Mouse (Mus musculus) liver (tissue): ENCODE results near the gene Map3k7cl.

Experiments
- DNase-seq: peaks from one replicate; pipeline ENCODE4 v3.0.0-alpha.2; 2020; ENCODE audit warnings: mixed read lengths

Map3k7cl gene

DNA sequence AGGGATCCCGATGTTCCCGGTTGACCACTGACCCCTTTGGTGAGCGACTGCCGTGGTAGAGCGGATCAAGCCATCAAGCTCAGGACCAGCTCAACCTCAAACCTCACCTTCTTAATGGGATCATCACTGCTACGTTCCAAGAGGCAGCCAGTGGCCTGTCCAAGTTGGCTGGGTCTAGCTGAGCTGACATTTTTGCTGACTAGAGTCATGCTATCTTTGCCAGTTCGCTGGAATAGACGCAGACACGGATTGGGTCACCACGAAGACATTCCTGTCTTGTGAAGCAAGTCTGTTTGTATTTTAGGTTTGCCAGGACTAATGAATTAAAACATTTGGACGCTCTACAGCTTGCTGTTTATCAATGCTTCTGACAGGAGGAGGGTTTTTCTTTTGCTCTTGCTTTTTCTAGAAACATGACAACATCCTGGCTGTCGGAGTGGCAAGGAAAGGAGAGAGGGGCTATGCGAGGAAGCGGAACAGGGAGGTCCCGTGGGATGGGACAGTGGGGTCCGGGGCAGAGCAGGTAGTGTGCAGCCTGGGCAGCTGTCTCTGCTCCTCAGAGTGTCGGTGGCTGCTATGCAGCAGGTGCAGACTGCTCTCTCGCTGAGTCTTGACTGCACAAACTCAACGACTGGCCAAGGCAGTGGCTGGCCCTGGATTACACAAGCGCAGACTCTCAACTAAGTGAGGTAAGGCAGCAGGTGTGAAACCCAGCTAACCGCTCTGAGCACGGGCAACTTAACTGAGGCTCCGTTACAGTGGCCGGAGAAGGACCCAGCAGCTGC lies at the start of gene Map3k7cl:
Gene Map3k7cl, plus strand, starts transcription at position 424 of the 785 bp plus-strand sequence.
- DNase-seq, result no peak

- no peak for DNase-seq
These were observed 41.4 kb upstream of the Map3k7cl start for GRCm38 (mm10) chr16:87511706-87512105.

DNA sequence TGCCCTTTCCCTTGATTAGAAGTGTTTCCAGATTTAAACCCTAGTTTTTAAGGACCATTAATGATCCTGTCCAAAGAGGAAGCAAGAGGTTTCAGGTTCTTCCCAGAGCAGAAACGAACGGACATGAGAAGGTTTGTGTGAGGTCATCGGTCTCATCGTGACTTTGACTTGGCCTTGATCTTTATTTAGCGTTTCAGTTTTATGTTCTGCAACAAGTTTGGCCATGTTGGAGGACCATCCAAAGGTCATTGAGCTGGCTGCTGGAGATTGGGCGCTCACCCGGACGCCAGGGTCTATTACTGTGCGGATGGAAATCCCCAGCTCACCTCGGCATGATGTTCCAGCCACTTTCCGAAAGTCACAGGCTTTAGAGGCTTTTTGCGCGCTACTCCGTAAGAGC lies 40.8 kb upstream of the Map3k7cl start:
- no peak for DNase-seq

- no peak for DNase-seq
These were observed 28.9 kb upstream of the Map3k7cl start for GRCm38 (mm10) chr16:87524228-87524627.

GRCm38 (mm10) chr16:87527553-87528249 lies 25.4 kb upstream of the Map3k7cl start:
- DNase-seq, result no peak

GRCm38 (mm10) chr16:87528755-87529154 lies 24.4 kb upstream of the Map3k7cl start:
- DNase-seq, result no peak

- DNase-seq, result no peak
These were observed 4.8 kb upstream of the Map3k7cl start for GRCm38 (mm10) chr16:87548348-87548747.

DNA sequence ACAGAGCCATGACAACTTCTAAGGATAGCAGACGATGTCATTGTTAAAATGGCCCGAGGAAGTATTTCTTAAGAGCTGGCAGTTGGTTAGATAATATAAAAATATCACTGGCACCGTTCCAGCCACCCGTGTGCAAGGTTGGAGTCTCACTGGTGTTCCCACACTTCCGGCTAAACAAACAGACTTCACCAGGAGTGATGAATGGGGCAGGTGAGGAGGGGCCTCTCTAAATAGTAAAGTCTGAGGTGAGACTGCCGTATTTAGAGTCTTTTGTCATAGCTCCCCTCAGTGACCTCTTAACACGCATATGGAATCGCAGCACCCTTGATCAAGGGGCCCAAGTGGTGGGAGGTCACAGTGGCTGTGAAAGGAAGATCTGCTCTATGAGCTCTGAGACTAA lies 3.2 kb downstream of the Map3k7cl start:
- DNase-seq, result no peak

DNA sequence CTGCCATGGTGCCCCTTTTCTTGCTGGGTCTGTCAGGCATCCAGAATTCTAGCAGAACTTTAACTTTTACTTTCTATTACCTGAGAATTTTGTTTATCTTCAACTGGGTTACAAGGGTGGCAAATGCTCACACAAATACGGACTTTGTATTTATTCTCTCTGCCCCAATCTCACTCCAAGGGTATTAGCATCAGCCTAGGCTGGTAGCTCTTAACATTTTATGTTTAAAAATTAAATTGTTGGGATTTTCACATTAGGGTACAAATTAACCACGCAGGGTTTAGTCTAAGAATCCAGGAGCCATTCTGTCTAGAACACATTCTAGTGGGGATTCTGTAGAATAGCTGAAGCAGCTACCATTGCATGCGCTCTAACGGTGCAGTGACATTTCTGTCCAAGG lies 8.4 kb downstream of the Map3k7cl start:
- DNase-seq, result no peak

DNA sequence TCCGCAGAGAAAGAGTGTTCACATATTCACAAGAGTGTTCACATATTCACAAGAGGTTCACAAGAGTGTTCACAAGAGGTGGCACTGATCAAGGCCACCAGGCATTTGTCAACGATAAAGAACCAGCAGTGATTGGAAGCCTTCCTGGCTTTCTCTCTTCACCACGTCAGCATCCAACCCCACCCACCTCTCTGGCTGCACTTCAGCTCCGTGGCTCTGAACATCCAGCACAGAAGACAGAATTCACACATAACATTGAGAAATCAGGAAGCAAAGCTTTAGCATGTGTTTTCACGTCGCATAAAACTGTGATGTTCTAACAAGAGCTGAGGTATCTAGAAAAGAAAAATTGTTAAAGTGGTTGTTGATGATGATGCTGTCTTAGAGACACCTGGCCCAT lies 10.4 kb downstream of the Map3k7cl start:
- DNase-seq, result no peak

DNA sequence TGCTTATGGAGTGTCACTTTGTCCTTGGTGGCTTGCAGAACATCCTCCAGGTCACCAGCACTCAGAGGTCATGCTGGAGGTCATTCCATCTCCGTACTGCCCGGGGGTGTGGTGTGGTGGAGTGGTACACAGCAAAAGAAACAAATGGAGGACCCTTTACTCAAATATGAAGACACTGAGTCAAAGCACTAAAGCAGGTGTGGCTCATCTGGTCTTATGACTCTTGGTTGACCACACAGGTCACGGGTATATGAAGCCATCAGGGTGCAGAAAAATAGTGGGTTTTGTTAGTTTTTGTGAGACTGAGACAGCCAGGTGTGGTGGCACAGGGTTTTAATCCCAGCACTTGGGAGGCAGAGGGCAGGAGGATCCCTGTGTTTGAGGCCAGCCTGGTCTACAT lies 11.4 kb downstream of the Map3k7cl start:
- no peak for DNase-seq

DNA sequence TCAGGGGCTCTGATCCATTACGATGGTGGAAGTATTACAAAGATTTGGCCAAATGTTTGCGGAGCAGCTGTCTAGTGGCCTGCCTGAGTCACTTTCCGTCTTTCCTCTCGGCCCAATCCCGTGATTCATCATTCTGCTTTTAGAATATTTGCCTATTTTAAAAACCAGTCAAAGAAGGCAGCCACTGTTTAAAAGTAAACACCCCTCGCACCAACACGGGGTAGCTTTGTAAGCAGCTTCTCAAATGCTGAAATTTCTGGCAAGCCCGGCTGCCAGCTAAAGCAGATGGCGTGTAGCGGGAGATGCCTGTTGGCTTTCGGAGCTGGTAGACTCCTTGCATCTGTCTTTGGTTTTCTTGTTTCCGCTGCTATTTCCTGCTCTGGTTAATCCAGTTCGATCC lies 14.4 kb downstream of the Map3k7cl start:
- DNase-seq, result no peak

- DNase-seq, result no peak
These were observed 15.1 kb downstream of the Map3k7cl start for GRCm38 (mm10) chr16:87568241-87568640.

GRCm38 (mm10) chr16:87569576-87570105 lies 16.5 kb downstream of the Map3k7cl start:
- DNase-seq, result no peak

DNA sequence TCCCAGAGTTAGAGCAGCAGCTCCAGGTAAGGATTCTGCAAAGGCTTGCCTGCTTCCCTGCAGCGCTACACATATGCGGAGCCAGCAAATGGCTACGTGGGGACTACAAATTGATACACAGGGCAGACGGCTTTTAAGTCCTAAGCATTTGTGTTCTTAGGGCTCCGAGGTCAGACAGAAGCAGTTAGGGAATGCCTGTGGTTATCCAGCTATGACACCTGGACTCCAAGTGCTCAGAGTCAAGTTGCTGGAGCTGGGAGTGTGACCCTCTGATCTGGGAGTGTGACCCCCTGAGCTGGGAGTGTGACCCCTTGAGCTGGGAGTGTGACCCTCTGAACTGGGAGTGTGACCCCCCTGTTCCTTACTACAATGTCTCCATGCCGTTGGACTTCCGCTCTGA lies 17.2 kb downstream of the Map3k7cl start:
- DNase-seq, result no peak

DNA sequence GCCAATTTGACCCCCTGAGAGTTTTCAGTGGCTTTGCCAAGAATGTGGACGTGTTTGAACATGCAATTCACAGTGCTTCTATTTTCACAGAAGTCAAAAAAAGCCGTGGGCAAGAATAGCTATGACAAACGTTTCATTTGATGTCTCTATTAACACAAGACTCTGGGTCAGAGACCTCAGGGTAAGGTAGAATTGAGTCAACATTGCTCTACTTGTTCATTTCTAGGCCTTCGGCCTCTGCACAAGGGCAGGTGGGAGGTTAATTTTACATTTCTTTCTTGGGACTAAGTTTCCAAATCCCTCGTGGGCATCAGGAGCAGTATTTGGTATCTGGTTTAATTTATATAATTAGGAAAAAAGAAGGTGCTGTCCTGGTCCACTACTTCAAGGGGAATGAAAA lies 20.3 kb downstream of the Map3k7cl start:
- no peak for DNase-seq

- DNase-seq, result no peak
These were observed 21.0 kb downstream of the Map3k7cl start for GRCm38 (mm10) chr16:87574160-87574559.

GRCm38 (mm10) chr16:87575600-87575999 lies 22.5 kb downstream of the Map3k7cl start:
- DNase-seq, result no peak

GRCm38 (mm10) chr16:87578881-87579280 lies 25.8 kb downstream of the Map3k7cl start:
- no peak for DNase-seq

DNA sequence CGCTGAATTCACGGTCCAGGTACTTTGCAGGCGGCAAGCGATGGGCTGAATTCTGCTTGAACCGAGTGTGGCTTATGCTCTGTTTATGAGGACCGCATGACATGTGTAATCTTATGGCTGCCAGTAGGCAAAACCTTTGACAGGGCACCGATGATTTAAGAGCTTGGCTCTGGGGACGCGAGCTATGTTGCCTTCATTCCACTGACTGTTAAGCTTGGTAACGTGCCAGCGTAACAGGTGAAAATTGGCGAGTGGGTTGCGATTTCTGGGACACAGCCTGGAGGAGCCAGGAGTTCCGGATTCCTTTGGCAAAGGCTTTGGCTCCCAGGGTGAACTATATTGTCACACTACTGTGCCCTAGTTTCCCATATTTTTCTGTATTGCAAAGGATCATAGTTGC lies 26.3 kb downstream of the Map3k7cl start:
- DNase-seq, result no peak

- no peak for DNase-seq
These were observed 29.6 kb downstream of the Map3k7cl start for GRCm38 (mm10) chr16:87582776-87583175.

GRCm38 (mm10) chr16:87584618-87585017 lies 31.5 kb downstream of the Map3k7cl start:
- peak; percentile 7 for DNase-seq

DNA sequence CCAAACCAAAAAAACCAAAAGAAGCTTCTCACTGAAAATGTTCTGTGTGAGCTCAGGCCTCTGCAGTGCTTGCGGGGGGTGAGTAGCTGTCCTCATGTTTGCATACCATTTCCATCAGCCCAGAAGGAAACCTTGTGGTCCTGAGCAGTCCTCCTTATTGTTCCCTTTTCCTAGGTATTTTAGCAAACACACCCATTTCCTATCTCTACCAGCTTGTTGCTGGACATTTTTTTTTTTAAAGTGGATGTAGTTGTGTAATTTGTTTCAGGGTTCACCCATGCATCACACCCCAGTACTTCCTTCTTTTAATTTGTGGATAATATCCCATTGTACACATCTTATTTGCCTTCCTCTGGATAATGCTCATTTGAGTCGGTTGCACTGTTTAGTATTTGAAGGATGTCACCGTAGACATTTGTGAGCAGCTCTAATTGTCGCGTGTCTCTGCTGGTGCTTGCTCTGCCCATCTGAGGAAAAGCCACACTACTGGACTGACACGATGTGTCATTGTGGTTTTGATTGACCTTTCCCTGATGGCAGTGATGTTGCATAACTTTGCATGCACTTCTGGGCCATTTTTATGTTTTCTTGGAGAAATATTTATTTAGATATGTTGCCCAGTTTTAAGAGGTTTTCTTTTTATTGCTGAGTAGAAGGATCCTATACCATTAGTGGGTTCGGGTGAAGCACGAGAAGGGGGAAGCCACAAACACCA lies 32.6 kb downstream of the Map3k7cl start:
- no peak for DNase-seq
